Mouse (Mus musculus): ENCODE measurements around the gene Plin4. TPM values are rescaled to one million over a fixed set of nuclear protein-coding genes. Genes with fewer than 3 reads are reported as not detected.

The Plin4 gene
- 2.1 and 2.3 TPM in 2 replicates for total RNA-seq (2014; rRNA removed)
- polyA plus RNA-seq (2012; rRNA removed) = 1.8 and 2.8 TPM in 2 replicates

GRCm38 (mm10) chr17:56109219-56110051 lies at the start of gene Plin4:
TSS of gene Plin4 (minus strand) at chr17:56109803.
- 41% methylated on average over 10 of the region's 10 CpGs for WGBS
- Histone ChIP-seq H3K9ac (ENCODE audit: low read depth, low read length) (peak within 1 kb of the TSS; percentile 20; the same call in 1 of the 2 replicates), H3K27ac (replicated peaks; ENCODE audit: insufficient read depth, low read depth, low read length) (peak within 1 kb of the TSS; percentile 85), H3K4me3 (ENCODE audit: insufficient read depth, low read depth, low read length) (no peak within 1 kb of the TSS), H3K4me1 (ENCODE audit: control insufficient read depth, insufficient read depth, low read length) (peaks cover 28% of the 10 kb centered on the region), H3K36me3 (ENCODE audit: control insufficient read depth, insufficient read depth, low read length) (peaks cover 3% of the 10 kb centered on the region; the same call in 1 of the 2 replicates), H3K79me2 (ENCODE audit: control insufficient read depth, insufficient read depth, low read length) (no peaks in the 10 kb centered on the region), H3K27me3 (ENCODE audit: control insufficient read depth, insufficient read depth, low read length) (no peaks in the 10 kb centered on the region)
- TF ChIP-seq CTCF (IDR thresholded peaks at IDR 0.05; ENCODE audit: low read depth, low read length) (no peak), POLR2A (IDR thresholded peaks at IDR 0.05; ENCODE audit: extremely low read depth, insufficient read depth, low read length) (0 out of 2 replicates have a peak, but pooled peaks have one; percentile 13)
- peak; percentile 70 for DNase-seq (ENCODE audit: extremely low read depth, low read depth, low spot score)

DNA sequence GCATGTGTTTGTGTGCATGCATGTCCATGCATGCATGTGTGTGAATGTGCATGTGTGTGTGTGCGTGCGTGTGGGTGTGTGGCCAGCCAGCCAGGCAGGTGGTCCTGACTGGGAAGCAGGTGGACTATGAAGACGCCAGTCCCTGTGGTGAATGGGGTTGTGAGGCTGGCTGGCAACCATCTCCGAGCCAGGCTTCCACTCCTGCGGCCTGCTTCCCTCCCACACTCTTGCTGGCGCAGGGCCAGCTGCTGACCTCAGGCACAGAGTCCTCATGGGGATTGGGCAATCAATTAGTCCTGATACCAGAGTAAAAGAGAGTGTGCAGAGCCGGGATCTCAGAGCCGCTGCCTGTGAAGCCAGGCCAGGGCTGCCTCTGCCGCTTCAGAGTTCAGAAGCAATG lies 44.0 kb upstream of the Plin4 start:
- no peak overlapping the region for H3K9ac ChIP-seq (ENCODE audit: low read depth, low read length)
- H3K4me1 ChIP-seq (ENCODE audit: control insufficient read depth, insufficient read depth, low read length) = peaks cover 2% of the 10 kb centered on the region; the same call in 1 of the 2 replicates
- no peaks in the 10 kb centered on the region for H3K36me3 ChIP-seq (ENCODE audit: control insufficient read depth, insufficient read depth, low read length)
- H3K79me2 ChIP-seq (ENCODE audit: control insufficient read depth, insufficient read depth, low read length) = no peaks in the 10 kb centered on the region
- H3K27ac ChIP-seq (replicated peaks; ENCODE audit: insufficient read depth, low read depth, low read length) = no peak overlapping the region
- WGBS = 22% methylated on average over 9 of the region's 9 CpGs
- TF ChIP-seq POLR2A (IDR thresholded peaks at IDR 0.05; ENCODE audit: extremely low read depth, insufficient read depth, low read length) (no peak), CTCF (IDR thresholded peaks at IDR 0.05; ENCODE audit: low read depth, low read length) (no peak)
- DNase-seq (ENCODE audit: extremely low read depth, low read depth, low spot score) = peak; percentile 78
- peaks cover 5% of the 10 kb centered on the region for H3K27me3 ChIP-seq (ENCODE audit: control insufficient read depth, insufficient read depth, low read length)
- H3K4me3 ChIP-seq (ENCODE audit: insufficient read depth, low read depth, low read length) = no peak overlapping the region

DNA sequence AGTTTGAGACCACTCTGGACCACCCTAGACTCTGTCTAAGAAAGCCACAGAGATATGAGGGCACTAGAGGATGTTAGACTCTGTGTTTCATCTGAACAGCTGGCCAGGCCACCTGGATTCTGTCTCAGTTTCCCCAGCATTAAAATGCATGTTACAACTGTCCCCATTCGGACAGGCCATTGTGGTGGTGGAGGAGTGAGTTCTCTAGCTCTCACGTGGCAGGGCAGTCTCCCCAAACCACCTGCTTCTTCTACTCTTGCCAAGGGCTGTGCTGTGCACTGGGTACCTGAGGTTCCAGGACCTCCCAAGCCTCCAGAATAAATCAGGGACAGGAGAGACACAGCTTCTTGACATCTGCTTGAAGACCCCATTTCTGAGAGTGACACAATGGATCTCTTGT lies 40.3 kb upstream of the Plin4 start:
- H3K36me3 ChIP-seq (ENCODE audit: control insufficient read depth, insufficient read depth, low read length) = no peaks in the 10 kb centered on the region
- DNase-seq (ENCODE audit: extremely low read depth, low read depth, low spot score) = no peak
- H3K4me1 ChIP-seq (ENCODE audit: control insufficient read depth, insufficient read depth, low read length) = peaks cover 2% of the 10 kb centered on the region; the same call in 1 of the 2 replicates
- H3K27me3 ChIP-seq (ENCODE audit: control insufficient read depth, insufficient read depth, low read length) = peaks cover 10% of the 10 kb centered on the region
- H3K4me3 ChIP-seq (ENCODE audit: insufficient read depth, low read depth, low read length) = no peak overlapping the region
- no peak overlapping the region for H3K27ac ChIP-seq (replicated peaks; ENCODE audit: insufficient read depth, low read depth, low read length)
- H3K79me2 ChIP-seq (ENCODE audit: control insufficient read depth, insufficient read depth, low read length) = no peaks in the 10 kb centered on the region
- WGBS = 69% methylated on average over 2 of the region's 2 CpGs
- H3K9ac ChIP-seq (ENCODE audit: low read depth, low read length) = no peak overlapping the region
- TF ChIP-seq CTCF (IDR thresholded peaks at IDR 0.05; ENCODE audit: low read depth, low read length) (no peak), POLR2A (IDR thresholded peaks at IDR 0.05; ENCODE audit: extremely low read depth, insufficient read depth, low read length) (no peak)

DNA sequence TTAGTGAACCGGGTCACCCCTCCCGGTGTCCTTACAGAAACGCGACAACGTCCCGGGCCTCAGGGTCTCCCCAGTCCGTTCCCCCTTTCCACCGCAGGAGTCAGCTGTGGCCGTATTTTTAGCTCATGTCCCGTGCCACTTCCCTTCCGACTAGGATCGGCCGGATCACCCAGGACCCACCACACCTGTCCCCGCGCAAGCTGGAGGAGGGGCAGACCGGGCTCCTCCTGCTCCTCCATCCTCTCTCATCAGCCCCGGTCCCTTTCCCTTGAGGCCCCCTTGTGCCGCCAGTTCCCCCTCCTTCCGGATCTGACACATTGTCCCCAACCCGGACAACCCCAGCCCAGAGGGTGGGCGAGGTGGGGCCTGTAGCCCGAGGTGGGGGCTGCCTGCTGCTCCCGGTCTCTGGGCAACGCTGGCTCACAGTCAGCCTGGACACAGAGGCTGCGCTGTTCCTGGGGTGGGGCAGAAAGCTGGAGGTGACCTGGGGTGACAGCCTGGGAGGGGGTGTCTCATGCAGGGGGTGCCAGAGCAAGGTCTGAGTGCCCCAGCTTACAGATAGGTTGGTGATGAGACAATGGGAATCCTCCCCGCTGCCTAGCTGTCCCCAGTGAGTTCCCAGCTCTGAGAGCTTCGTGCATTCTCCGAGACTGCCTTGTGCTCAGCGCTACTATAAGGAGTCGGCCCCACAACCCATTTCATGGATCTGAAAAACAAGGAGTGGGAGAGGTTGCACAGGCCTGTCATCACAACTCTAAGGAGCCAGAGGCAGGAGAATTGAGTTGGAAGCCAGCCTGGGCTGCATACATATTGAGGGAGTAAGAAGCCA lies 39.4 kb upstream of the Plin4 start:
- Histone ChIP-seq H3K4me1 (ENCODE audit: control insufficient read depth, insufficient read depth, low read length) (peaks cover 2% of the 10 kb centered on the region; the same call in 1 of the 2 replicates), H3K27me3 (ENCODE audit: control insufficient read depth, insufficient read depth, low read length) (peaks cover 10% of the 10 kb centered on the region), H3K4me3 (ENCODE audit: insufficient read depth, low read depth, low read length) (no peak overlapping the region), H3K9ac (ENCODE audit: low read depth, low read length) (no peak overlapping the region), H3K79me2 (ENCODE audit: control insufficient read depth, insufficient read depth, low read length) (no peaks in the 10 kb centered on the region), H3K27ac (replicated peaks; ENCODE audit: insufficient read depth, low read depth, low read length) (no peak overlapping the region), H3K36me3 (ENCODE audit: control insufficient read depth, insufficient read depth, low read length) (no peaks in the 10 kb centered on the region)
- no peak for DNase-seq (ENCODE audit: extremely low read depth, low read depth, low spot score)
- no peak for TF ChIP-seq CTCF (IDR thresholded peaks at IDR 0.05; ENCODE audit: low read depth, low read length)
- TF ChIP-seq POLR2A (IDR thresholded peaks at IDR 0.05; ENCODE audit: extremely low read depth, insufficient read depth, low read length) = no peak
- 12% methylated on average over 29 of the region's 30 CpGs for WGBS

- Histone ChIP-seq H3K27ac (replicated peaks; ENCODE audit: insufficient read depth, low read depth, low read length) (no peak overlapping the region), H3K79me2 (ENCODE audit: control insufficient read depth, insufficient read depth, low read length) (no peaks in the 10 kb centered on the region), H3K4me3 (ENCODE audit: insufficient read depth, low read depth, low read length) (no peak overlapping the region), H3K4me1 (ENCODE audit: control insufficient read depth, insufficient read depth, low read length) (no peaks in the 10 kb centered on the region), H3K27me3 (ENCODE audit: control insufficient read depth, insufficient read depth, low read length) (peaks cover 10% of the 10 kb centered on the region), H3K9ac (ENCODE audit: low read depth, low read length) (no peak overlapping the region), H3K36me3 (ENCODE audit: control insufficient read depth, insufficient read depth, low read length) (no peaks in the 10 kb centered on the region)
- DNase-seq (ENCODE audit: extremely low read depth, low read depth, low spot score) = no peak
- WGBS = 40% methylated on average over 9 of the region's 9 CpGs
- no peak for TF ChIP-seq POLR2A (IDR thresholded peaks at IDR 0.05; ENCODE audit: extremely low read depth, insufficient read depth, low read length)
- no peak for TF ChIP-seq CTCF (IDR thresholded peaks at IDR 0.05; ENCODE audit: low read depth, low read length)
These were observed 38.7 kb upstream of the Plin4 start for GRCm38 (mm10) chr17:56148280-56148679.

Measured in liver, adult 2 months (tissue).